Mouse (Mus musculus) ZHBTc4 (cell line): ENCODE measurements around the gene Abi3.

Experiments used
- DNase-seq: peaks from one replicate; pipeline ENCODE4 v3.0.0-alpha.2; 2011; ENCODE audit warnings: low read depth, low spot score

Abi3 gene

DNA sequence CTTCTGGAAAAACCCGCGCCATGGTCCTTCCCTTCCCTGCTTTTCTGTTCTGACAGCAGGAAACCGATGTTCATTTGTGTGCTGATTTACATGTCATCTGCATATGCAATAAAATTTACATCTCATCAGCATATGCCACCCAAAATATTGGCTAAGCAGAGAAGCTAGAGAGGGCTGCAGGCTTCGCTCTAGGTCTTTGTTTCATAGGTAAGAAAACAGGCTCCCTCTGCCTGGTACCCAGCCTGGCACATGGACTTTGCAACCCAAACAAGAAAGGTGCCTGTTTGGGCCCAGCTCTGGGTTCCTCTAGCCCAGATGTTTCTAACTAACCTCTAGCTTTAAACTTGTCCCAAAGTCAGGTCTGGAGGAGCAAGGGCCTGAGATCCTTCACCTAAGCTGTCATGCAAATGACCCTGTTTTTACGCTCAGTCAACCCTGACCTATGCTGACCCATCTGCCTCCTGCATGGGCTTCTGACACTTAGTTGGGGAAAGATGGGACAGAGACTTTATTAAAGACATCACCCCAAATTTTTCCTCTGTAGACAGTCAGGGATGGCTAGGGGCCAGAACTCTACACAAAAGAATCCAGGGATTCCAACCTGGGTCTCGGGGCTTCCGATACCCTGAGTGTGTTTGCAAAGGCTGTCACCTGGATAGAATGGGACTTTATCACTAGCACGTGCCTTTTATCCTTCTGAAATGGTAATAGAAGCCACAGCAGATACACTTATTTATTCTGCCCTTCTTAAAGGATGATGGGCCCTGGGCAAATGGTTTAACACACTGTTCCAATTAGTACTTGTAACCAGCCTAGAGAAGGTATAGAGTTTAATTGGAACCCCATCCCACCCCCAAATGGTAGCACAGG lies 3.0 kb downstream of the Abi3 start:
- no peak for DNase-seq

DNA sequence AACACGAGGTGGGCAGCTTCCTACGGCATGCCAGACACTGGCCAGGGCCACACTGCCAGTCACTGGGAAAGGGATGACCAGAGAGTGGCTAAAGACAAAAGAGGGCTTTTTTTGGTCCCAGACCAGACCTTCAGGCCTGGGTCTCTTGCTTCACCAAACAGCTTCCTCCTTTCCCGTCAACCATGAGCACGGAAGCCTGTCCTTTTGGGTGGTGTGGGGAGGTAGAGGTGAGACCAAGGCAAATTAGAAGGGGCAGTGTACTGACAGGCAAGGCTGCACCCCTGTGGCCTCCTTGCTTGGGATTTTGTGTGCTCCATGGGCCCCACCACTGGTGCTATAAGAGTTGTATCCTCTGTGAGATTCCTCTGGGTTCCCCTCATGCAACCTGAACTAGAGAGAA lies 3.7 kb downstream of the Abi3 start:
- DNase-seq = no peak

DNA sequence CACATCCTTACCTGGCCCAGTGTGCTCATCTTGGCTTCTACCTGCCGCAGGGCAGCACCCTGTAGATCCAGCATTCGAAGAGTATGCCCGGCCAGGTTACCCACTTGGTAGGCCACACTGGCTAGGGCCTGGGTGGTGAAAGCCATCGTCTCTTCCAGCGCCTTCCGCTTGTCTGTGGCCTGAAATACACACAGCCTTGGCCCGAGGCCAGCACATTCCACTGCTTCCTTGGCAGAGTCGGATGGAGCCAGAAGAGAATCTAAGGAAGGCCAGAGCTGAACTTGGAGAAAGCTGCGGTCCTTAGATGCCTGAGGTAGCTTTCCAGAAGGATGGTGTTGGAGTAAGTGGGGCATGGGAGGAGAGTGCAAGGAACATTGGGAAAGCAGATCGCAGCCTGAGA lies 5.2 kb downstream of the Abi3 start, which contains the start of gene Gngt2:
Gene Gngt2 (plus strand): TSS at position 158 of the 400 bp plus-strand sequence.
- DNase-seq = no peak

DNA sequence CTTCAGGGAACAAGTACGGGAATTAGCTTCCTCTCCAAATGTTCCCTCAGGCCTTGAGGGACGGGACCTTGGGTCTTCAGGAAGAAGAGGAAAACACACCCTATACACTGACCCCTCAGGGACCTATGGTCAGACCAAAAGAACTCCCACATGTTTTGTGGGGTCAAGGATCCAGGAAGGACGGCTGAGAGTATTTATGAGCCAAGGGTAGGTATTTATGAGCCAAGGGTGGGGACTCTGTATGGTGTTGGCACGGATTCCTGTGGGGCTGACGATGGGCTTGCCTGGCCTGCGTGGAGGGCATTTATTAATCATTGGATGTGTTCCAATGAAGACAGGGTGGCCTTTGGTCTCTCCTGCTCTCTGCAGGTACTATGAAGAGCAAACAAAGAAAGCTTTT lies 5.8 kb downstream of the Abi3 start:
- no peak for DNase-seq

DNA sequence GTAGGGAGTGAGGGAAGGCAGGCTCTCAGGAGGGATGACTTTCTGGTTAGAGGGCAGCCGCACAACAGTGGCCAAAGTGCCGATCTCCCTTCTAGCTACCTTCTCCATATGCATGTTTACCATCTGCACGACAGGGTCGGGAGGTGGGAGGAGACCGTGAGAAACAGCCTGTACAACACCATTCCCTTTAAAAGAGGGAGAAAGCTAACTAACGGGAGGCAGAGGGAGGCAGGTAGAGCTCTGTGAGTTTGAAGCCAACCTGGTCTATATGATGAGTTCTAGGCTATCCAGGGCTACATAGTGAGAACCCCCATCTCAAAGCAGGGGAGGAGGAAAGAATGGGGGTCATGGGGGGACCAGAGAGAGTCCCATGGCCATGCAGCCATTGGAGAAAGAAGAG lies 6.4 kb downstream of the Abi3 start:
- DNase-seq = no peak

DNA sequence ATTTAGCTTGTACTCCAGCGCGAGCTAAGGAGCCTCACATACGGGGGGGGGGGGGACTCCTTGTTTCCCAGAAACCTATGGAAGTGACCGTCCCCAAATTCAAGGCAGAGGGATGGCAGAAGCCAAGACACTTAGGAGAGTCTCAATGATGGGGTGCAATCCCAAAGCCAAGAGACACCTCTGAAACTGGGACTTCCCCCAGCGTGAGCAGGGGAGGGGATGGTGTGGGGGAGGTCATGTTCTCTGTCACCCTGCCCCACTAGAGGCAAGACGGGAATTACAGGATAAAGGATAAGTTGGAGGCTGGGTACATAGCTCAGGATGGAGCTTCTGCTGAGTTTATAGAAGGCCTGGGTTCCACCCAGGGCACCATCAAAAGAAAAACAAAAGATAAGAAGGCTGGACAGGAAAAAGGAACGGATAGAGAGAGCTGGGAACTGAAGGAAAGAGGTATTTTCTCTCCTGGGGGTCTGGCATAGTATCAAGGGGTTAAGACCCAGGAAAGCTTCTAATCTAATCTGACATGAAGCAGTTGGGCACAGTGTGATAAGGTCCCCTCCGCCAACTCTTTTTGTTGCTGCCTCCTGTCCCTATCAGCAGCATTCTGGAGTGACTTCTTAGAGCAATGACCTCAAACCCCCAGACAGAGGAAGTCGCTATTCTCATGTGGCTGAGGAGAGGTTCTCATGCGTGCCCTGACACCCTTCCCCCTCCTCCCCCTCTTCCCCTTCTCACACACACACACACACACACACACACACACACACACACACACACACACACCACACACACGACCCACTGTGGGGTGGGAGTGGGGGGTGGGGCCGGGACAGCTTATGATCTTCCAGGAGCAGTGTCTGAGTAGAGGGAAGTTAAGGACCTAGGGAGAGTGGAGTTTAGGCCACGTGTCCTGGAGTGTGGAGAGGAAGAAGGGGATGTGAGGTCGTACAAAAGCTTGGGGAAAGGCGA lies 7.2 kb downstream of the Abi3 start:
- DNase-seq = no peak

DNA sequence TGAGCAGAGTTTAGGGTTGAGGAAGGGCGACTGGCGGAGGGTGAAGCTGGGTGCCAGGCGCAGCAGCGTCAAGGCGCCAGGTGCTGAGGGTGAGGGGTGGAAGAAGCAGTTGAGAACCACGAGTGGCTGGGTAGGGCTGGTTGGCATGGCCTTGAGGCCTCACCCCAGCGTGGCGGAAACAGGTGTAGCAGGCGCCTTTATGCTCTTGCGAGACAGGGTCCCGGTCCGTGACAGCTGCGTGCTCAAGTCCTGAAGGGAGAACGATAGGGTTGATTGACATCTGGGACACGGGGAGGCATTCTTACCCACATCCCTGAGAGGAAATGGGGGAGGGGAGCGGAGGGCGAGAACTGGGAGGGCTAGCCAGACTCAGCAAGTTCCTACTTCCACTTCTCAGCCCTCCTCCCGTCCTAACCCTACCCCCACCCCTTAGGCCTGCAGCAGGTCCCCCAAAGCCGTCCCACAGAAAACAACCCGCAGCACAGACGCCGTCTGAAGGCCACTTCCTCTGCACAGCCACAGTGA lies 8.1 kb downstream of the Abi3 start:
- DNase-seq = peak; percentile 39

DNA sequence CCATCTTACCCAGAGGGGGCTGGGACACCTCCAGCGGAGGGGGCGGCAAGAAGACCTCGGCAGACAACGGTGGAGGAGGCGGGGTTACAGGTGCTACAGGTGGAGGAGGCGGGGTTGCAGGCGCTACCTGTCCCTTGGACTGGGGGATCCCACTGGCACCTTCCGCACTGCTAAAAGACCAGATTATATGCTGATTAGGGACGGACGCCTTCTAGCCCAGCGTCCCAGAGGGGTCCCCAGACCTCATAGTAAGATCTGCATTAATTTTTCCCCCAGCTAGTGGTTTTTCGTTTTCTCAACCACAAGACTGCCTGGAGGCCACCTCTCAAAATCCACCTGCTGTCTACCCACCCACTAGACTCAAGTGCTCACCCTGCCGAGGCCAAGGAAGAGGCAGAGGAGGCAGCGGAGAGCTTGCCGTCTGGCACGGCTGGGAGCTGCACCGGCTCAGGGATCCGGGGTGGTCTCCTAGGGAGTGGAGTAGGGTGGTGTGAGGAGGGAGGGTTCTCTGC lies 8.6 kb downstream of the Abi3 start:
- DNase-seq = no peak

DNA sequence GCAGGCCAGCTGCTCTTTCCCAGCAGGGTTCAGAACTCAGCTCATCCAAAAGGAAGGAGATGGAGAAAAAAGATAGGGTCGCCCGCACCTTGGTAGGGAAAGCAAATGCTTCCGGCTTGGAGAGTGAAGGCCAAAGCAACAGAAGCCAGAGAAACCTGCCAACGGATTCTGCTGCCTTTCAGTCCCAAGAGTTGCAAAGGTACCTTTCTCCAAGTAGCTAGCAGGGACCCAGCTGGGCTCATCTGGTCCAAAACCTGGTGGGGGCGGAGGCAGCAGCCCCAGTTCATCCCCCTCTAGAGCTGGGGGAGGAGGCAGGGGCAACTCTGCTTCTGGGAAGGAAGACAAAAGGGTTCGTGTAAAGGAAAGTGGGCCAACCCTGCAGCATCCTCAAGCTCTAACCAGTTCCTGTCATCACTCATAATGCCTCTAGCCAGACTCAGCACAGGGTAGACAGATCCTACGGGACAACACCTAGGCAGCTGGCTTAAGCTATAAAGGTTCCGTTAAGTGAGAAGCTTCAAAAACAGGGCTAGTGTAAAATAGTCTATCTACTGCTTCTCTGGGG lies 9.2 kb downstream of the Abi3 start:
- DNase-seq = no peak

DNA sequence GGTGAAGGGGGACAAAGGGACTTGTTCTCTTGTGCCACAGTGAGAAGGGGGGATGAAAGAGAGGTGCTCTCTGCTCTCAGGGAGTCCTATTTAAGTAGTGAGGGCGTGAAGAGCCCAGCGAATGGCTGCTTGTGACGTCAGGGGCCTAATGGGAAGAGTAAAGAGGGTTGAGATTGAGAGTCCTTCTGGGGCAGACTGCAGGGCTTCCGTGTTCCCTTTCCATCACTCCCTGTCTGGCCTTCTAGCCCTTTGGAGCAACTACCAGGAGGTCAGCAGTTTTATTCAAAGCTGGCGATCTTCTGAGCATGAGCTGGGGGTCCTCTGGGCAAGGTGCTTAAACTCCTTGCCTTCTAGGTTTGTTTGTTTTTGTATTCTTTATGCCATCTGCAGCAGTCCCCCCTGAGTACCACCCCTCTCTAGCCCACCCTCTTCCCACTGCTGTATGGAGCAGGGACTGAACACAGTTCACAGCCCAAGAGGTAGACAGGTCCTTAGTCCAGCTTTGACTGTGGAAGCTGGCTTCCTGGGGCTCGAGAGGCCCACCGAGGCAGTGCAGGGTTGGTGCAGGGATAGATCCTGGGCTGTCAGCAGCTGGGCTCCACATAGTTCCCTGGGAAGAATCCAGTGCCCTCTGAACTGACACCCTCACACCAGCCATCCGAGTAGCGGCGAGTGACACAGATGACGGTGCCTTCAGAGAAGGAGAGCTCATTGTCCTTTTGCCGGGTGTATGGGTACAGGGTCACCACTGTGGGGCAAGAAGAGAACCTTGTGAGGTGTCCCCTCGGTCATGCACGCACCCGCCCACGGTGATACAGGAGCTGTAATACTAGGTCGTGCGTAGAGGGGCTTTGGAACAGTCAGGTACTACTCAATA lies 9.9 kb downstream of the Abi3 start:
- no peak for DNase-seq

DNA sequence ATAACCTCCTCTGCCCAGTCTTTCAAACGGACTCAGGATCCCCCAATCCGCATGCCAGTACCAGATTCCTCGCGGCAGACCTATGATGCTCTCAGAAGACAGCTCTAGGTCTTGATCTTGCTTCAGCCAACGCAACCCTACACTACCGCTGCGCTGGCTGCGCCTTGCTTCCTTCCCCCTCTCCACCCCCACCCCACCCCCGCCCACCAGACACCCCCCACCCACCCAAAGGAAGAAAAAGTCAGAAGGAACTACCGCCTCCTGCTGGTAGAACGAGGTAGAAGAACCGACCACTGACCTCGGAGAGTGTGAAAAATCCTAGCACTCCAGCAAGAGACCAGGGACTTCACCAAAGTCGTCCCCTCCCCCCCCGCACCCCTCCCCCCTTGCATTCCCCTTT lies 10.6 kb downstream of the Abi3 start:
- DNase-seq = peak; percentile 75

DNA sequence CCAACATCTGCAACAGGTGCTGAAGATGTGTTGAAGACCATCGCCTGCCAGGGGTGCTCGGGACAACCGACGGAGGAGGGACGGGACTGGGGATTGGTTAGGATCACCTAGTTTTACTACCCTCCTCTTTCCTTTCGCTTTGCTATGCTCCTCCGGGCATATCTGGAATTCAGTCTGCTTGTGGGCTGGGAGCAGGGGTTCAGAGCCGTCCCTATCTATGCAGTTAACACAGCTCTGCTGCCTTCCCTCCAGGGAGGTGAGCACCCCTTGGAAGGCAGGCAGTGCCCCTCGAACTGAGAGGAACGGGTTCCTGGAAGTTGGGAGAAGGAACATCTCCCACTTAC lies 11.0 kb downstream of the Abi3 start:
- no peak for DNase-seq

DNA sequence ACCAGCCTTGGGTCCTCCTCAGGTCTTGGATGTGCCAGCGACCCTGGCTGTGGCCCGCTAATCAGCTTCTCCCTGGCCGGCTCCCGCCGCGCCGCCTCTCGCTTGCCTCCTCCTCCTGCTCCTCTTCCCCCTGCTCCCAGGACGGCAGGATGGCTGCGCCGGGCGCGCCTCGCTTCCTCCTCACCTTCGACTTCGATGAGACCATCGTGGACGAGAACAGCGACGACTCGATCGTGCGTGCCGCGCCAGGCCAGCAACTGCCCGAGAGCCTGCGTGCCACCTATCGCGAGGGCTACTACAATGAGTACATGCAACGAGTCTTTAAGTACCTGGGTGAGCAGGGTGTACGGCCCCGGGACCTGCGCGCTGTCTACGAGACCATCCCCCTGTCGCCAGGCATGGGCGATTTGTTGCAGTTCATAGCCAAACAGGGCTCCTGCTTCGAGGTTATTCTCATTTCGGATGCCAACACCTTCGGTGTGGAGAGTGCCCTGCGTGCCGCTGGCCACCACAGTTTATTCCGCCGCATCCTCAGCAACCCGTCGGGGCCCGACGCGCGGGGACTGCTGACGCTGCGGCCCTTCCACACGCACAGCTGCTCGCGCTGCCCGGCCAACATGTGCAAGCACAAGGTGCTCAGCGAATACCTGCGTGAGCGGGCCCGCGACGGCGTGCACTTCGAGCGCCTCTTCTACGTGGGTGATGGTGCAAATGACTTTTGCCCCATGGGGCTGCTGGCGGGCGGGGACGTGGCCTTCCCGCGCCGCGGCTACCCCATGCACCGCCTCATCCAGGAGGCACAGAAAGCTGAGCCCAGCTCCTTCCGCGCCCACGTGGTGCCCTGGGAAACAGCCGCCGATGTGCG lies 11.6 kb downstream of the Abi3 start:
- DNase-seq = peak; percentile 71

DNA sequence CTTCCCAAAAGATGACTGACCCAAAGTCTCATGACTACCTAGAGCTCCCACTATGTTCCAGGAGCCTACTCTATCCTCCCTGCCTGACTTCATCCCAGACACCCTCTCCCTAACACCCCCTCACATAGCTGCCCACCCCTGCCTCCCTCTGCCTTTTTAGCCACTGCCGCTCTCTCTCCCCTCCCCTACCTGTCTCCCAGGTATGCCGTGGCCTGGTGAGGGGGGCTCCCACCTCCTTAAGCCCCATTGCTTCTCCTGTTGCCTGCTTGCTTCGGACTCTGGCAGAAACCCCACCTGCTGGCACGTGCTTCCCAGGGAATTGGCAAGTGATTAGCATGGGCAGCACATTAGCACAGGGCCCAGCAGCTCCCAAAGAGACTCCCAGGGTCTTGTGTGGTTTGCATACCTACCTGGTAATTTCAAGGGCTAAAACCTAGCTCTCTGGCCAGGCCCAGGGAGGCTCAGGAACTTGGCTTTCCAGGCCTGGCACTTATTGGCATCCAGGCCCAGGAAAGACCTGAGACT lies 12.7 kb downstream of the Abi3 start:
- DNase-seq = no peak

DNA sequence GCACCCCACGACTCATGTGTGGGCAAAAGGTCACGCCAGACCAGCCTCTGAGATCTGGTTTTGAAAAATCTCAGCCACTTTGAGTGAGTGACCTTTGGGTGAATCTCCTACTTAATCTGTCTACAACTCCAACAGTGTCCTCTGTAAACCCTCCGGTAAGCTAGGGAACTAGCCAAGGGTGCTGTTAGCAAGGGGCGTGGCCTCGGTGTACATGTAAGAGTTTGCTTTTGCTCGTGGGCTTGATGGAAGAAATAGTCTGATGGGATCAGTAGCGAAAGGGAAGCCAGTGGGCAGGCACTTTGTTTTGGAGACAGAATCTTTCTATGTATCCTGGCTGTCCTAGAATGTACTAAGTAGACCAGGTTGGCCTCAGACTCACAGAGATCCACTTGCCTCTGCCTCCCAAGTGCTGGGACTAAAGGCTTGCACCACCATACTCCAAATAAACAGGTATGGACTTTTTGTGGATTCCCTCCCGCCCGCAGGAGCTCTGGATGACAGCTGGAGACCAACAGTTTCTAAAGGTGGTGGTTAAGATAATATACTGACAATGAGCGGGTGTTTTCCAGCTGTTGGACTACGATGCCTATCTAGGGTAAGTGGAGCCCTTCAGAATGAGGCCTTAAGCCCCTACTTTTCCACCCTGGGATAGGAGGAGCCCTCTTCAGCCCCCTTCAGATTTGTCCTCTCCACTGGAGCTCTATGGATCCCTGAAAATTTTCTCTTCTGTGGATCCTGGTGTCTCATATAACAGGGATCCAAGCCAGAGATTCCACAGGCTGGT lies 13.9 kb downstream of the Abi3 start:
- DNase-seq = no peak

DNA sequence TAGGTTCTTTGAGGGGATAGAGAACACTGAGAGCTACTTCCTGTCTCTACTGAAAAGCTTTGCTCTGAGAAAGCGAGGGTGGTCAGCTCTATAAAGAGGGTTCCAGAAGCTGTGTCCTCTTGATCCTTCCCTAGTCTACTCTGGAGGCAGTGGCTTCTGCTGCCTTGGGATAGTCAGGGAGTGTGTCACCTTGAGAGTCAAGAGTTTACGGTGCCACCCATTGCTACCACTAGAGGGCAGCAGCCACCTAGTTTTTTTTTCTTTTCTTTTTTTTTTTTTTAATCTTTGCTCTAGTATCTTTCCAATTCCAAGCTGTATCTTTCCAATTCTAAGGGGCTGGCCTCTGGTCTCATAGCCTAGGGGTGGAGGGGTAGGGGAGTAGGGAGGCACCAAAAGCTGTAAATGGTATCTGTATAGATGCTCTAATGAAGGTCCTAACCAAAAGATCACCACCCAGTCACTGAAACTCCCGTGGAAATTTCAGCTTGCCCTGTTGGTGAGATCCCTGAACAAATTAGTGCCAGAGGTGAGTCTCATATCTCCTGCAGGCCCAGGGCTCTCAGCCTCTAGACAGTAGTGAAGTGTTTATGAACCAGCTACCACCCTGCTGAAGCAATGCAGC lies 14.7 kb downstream of the Abi3 start:
- DNase-seq = peak; percentile 82

DNA sequence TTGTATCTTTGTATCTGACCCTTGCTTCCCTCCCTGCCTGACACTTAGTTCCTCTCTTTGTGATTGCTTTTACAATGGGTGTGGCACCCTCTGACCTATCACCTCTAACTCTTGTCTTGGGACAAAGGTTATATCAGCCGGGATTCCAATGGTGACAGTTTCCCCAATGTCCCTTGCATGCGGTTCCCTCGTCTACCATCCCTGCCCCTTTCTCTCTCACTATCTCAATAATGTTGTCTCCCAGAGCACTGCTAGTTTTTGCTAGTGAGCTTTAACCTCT lies 15.2 kb downstream of the Abi3 start:
- DNase-seq = peak; percentile 43

DNA sequence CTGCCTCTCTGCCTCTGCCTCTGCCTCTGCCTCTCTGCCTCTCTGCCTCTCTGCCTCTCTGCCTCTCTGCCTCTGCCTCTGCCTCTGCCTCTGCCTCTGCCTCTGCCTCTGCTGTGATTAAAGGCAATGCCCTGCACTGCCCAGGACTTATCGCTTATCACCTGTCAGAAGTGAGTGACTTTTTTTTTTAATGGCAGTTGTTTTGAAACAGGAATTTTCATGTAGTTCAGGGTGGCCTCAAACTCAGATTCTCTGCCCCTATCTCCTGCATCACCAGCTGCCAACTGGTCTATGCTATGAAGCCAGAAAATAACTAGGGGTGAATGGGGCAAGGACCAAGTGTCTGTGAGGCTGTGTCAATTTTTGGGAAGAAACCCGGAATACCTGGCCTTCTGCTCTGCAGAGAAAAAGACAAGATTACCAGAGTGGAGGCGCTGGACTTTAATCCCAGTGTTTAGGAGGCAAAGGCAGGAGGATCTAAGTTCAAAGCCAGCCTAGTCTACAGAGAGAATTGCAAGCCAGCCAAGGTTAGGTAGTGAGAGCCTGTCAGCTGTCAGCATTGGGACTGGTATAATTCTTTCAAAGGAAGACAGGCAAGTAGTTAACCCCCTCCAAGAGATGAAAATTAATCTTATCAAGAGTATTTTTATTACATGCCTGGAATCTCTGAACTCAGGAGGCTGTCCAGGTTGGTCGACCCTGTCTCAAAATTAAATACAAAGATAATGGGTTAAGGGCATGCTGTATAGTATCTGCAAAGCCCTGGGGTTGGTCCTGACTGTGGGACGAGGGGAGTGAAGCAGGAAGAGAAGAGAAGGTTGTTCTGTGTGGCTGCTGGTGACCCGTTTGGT lies 15.7 kb downstream of the Abi3 start:
- DNase-seq = no peak
